Mouse (Mus musculus) forebrain, embryonic 11.5 days (tissue): ENCODE measurements around the gene Rbpj. TPM values are rescaled to one million over a fixed set of nuclear protein-coding genes. Genes with fewer than 3 reads are reported as not detected.
A peak's percentile ranks its signal among the peaks of the same experiment; 100 is the strongest.

Experiments
- ATAC-seq: fragments of 200-750 bp; cut with Nextera tagmentation; replicated peaks from 2 replicates; pipeline ENCODE4 v1.8.0; 2017; ENCODE audit warnings: moderate TSS enrichment; ENCODE audit not compliant: low FRiP score
- DNase-seq: peaks from one replicate; pipeline ENCODE4 v3.0.0-alpha.2; 2017; ENCODE audit warnings: low spot score
- H3K27ac ChIP-seq: fragments of 300-500 bp; sonication (generic); 2 replicates; pipeline ENCODE4 v1.5.1; 2014; ENCODE audit warnings: low read depth, low read length
- H3K27me3 ChIP-seq: fragments of 300-500 bp; sonication (generic); 2 replicates; pipeline ENCODE4 v1.6.1; 2014; ENCODE audit warnings: mild to moderate bottlenecking, low read length, mixed read lengths; ENCODE audit not compliant: control insufficient read depth, insufficient read depth
- H3K36me3 ChIP-seq: fragments of 300-500 bp; sonication (generic); 2 replicates; pipeline ENCODE4 v1.6.1; 2014; ENCODE audit warnings: mild to moderate bottlenecking, low read length, moderate library complexity, mixed read lengths; ENCODE audit not compliant: control insufficient read depth, insufficient read depth
- H3K4me1 ChIP-seq: fragments of 300-500 bp; sonication (generic); replicated peaks from 2 replicates; pipeline ENCODE4 v1.6.1; 2014; ENCODE audit warnings: low read length, mixed read lengths; ENCODE audit not compliant: control insufficient read depth, insufficient read depth
- H3K4me2 ChIP-seq: fragments of 300-500 bp; sonication (generic); 2 replicates; pipeline ENCODE4 v1.6.1; 2014; ENCODE audit warnings: low read depth, mild to moderate bottlenecking, low read length, moderate library complexity, mixed read lengths; ENCODE audit not compliant: severe bottlenecking
- H3K4me3 ChIP-seq: fragments of 300-500 bp; sonication (generic); 2 replicates; pipeline ENCODE4 v1.5.1; 2014; ENCODE audit warnings: low read depth, low read length
- H3K9ac ChIP-seq: fragments of 300-500 bp; sonication (generic); 2 replicates; pipeline ENCODE4 v1.6.1; 2014; ENCODE audit warnings: low read length
- H3K9me3 ChIP-seq: fragments of 300-500 bp; sonication (generic); 2 replicates; pipeline ENCODE4 v1.6.1; 2016; ENCODE audit warnings: low read length, mixed read lengths; ENCODE audit not compliant: control insufficient read depth
- WGBS: fragments of 180-500 bp; shearing (Covaris S2); extraction: QIAGEN DNeasy Blood & Tissue Kit; methylation state at CpG from one replicate; pipeline ENCODE4 v1.1.7; 2014; 5-methylcytosine and 5-hydroxymethylcytosine counted together
- polyA plus RNA-seq: library from polyadenylated mRNA; unstranded; fragments of >200 nt; fragmentation: Nextera tagmentation; extraction: Ambion mirVana; gene quantifications from 2 replicates; pipeline ENCODE4 v1.2.1, GENCODE M21; 2014

Rbpj gene
- polyA plus RNA-seq, 1 experiment from 2014 or later, result 61.5 TPM

- no peak overlapping the region for H3K27ac ChIP-seq
- no peak for DNase-seq
- WGBS, result 59% methylated on average over 3 of the region's 3 CpGs
Measured at GRCm38 (mm10) chr5:53574883-53575442, 109.0 kb downstream of the Rbpj start.

GRCm38 (mm10) chr5:53577272-53577889 is 111.4 kb downstream of the Rbpj start:
- H3K9me3 ChIP-seq, result no peaks in the 10 kb centered on the region
- H3K27ac ChIP-seq, result no peak overlapping the region
- DNase-seq (no peak), ATAC-seq (no peak)
- H3K4me1 ChIP-seq, result no peaks in the 10 kb centered on the region
- 84% methylated on average over 10 of the region's 10 CpGs for WGBS
- no peak overlapping the region for H3K9ac ChIP-seq
- H3K27me3 ChIP-seq, result no peaks in the 10 kb centered on the region
- H3K4me2 ChIP-seq, result no peak overlapping the region
- H3K36me3 ChIP-seq, result no peaks in the 10 kb centered on the region
- H3K4me3 ChIP-seq, result no peak overlapping the region

More at GRCm38 (mm10) chr5:53574883-53575442, 109.0 kb downstream of the Rbpj start:
- Histone ChIP-seq H3K27me3 (no peaks in the 10 kb centered on the region), H3K4me1 (no peaks in the 10 kb centered on the region), H3K9ac (no peak overlapping the region), H3K9me3 (no peaks in the 10 kb centered on the region), H3K4me2 (no peak overlapping the region), H3K36me3 (no peaks in the 10 kb centered on the region), H3K4me3 (no peak overlapping the region)
- no peak for ATAC-seq

- Histone ChIP-seq H3K36me3 (no peaks in the 10 kb centered on the region), H3K9ac (no peak overlapping the region), H3K27ac (no peak overlapping the region), H3K27me3 (no peaks in the 10 kb centered on the region), H3K9me3 (no peaks in the 10 kb centered on the region), H3K4me2 (no peak overlapping the region), H3K4me1 (no peaks in the 10 kb centered on the region), H3K4me3 (no peak overlapping the region)
- ATAC-seq (no peak), DNase-seq (no peak)
- WGBS, result 95% methylated on average over 9 of the region's 9 CpGs
Measured at GRCm38 (mm10) chr5:53584069-53584767, 118.3 kb downstream of the Rbpj start.

GRCm38 (mm10) chr5:53588421-53589171 is 122.6 kb downstream of the Rbpj start:
- H3K4me3 ChIP-seq, result peak overlapping the region; percentile 91
- H3K27me3 ChIP-seq, result no peaks in the 10 kb centered on the region
- H3K9me3 ChIP-seq, result no peaks in the 10 kb centered on the region
- DNase-seq, result no peak
- peaks cover 2% of the 10 kb centered on the region; the same call in 1 of the 2 replicates for H3K4me1 ChIP-seq
- H3K9ac ChIP-seq, result peak overlapping the region; percentile 69
- H3K4me2 ChIP-seq, result peak overlapping the region; percentile 94
- ATAC-seq, result no peak
- WGBS, result 1% methylated on average over 26 of the region's 34 CpGs
- H3K27ac ChIP-seq, result peak overlapping the region; percentile 97; the same call in 1 of the 2 replicates
- no peaks in the 10 kb centered on the region for H3K36me3 ChIP-seq

- peak overlapping the region; percentile 97 for H3K9ac ChIP-seq
- ATAC-seq, result peak; percentile 85
- peak; percentile 98 for DNase-seq
- peak overlapping the region; percentile 91 for H3K4me3 ChIP-seq
- under 1% methylated on average over 69 of the region's 72 CpGs for WGBS
- H3K9me3 ChIP-seq, result no peaks in the 10 kb centered on the region
- H3K4me2 ChIP-seq, result peak overlapping the region; percentile 94
- peak overlapping the region; percentile 97 for H3K27ac ChIP-seq
- no peaks in the 10 kb centered on the region for H3K27me3 ChIP-seq
- H3K36me3 ChIP-seq, result no peaks in the 10 kb centered on the region
- H3K4me1 ChIP-seq, result peaks cover 5% of the 10 kb centered on the region; the same call in 1 of the 2 replicates
Measured at GRCm38 (mm10) chr5:53589172-53589960, 123.4 kb downstream of the Rbpj start.

GRCm38 (mm10) chr5:53590179-53590765 is 124.3 kb downstream of the Rbpj start:
- Histone ChIP-seq H3K4me2 (peak overlapping the region; percentile 94), H3K27ac (peak overlapping the region; percentile 97), H3K4me3 (peak overlapping the region; percentile 91), H3K4me1 (peaks cover 5% of the 10 kb centered on the region; the same call in 1 of the 2 replicates), H3K27me3 (no peaks in the 10 kb centered on the region), H3K36me3 (no peaks in the 10 kb centered on the region), H3K9me3 (no peaks in the 10 kb centered on the region), H3K9ac (peak overlapping the region; percentile 97)
- DNase-seq (peak; percentile 99), ATAC-seq (peak; percentile 85)
- under 1% methylated on average over 59 of the region's 59 CpGs for WGBS

GRCm38 (mm10) chr5:53590875-53591682 is 125.1 kb downstream of the Rbpj start:
- Histone ChIP-seq H3K4me1 (peaks cover 5% of the 10 kb centered on the region; the same call in 1 of the 2 replicates), H3K9me3 (no peaks in the 10 kb centered on the region), H3K27ac (peak overlapping the region; percentile 97), H3K9ac (peak overlapping the region; percentile 97), H3K27me3 (no peaks in the 10 kb centered on the region), H3K4me2 (peak overlapping the region; percentile 69), H3K36me3 (no peaks in the 10 kb centered on the region), H3K4me3 (peak overlapping the region; percentile 91)
- WGBS, result under 1% methylated on average over 37 of the region's 67 CpGs
- DNase-seq (peak; percentile 83), ATAC-seq (peak; percentile 19; the same call in 1 of the 2 replicates)
